Mouse (Mus musculus) fibroblast of lung, adult 2 months (primary cell): ENCODE results near the gene Sult5a1.
"Not testable (repeated sequence)": the region's sequence is repeated elsewhere in the genome, so short reads cannot be mapped to it uniquely, and the experiment has no call there.

Experiments used
- DNase-seq: peaks from one replicate; pipeline ENCODE4 v3.0.0-alpha.2; 2011; ENCODE audit warnings: low read depth

Sult5a1 gene

GRCm38 (mm10) chr8:123157888-123158465 is at the start of gene Sult5a1:
Gene Sult5a1, minus strand, starts transcription at chr8:123158315.
- no peak for DNase-seq

GRCm38 (mm10) chr8:123203571-123203970 is 45.5 kb upstream of the Sult5a1 start:
- DNase-seq: no peak

DNA sequence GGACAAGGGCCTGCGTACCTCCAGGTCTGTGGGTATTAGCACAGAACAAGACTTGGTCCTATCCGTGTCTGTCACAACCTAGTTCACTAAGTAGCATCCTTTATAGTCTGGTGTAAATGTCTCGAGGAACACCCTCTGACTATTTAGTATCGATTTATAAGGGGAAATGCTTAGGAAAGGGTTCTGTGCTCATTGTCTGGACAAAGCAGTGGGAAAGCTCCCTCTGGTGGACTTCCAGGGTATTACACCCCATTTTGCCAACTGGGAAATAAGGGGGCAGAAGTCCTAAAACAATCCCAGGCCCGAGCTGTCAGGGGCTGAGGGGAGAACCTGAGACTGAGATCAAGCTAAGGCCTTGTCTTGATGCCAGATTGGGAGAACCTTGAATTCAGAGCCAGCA is 44.2 kb upstream of the Sult5a1 start:
- DNase-seq: peak; percentile 33

- no peak for DNase-seq
Measured at GRCm38 (mm10) chr8:123199864-123200263, 41.7 kb upstream of the Sult5a1 start.

- not testable (repeated sequence) for DNase-seq
Measured at GRCm38 (mm10) chr8:123197016-123197415, 38.9 kb upstream of the Sult5a1 start.

DNA sequence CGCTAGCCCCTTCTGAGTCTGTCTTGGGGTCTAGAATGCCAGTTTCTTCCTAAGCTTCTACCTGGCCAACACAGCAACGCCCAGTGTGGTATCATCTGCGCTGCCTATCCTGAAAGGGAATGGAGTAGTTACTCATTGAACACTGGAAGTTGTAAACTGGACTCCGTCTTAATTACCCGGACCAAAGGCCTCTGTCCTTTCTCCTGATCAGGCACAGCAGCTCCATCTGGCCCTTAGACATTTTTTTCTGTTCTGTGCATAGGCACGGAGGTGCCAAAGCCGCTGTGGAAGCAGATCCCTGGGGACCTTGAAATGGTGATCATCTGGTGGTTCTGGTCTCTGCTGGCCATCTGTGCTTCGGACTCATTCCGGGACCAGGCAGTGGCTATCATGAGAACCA is 35.7 kb upstream of the Sult5a1 start:
- no peak for DNase-seq

DNA sequence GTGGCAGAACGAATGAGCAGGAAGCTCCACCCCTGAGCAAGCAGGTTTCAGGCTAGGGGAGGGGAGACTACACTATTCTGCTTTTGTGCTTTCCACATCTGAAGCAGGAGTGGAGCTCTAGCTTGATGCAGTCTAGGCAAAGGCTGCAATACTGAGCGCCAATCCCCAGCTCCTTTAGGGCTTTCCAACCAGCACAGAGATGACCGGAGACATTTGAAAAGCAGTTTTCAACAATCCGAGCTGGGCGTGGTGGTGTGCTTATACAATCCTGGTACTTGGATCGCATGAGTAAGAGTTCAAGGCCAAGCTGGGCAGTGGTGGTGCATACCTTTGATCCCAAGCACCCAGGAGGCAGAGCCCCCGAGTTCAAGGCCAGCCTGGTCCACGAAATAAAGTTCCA is 33.8 kb upstream of the Sult5a1 start:
- DNase-seq: no peak

DNA sequence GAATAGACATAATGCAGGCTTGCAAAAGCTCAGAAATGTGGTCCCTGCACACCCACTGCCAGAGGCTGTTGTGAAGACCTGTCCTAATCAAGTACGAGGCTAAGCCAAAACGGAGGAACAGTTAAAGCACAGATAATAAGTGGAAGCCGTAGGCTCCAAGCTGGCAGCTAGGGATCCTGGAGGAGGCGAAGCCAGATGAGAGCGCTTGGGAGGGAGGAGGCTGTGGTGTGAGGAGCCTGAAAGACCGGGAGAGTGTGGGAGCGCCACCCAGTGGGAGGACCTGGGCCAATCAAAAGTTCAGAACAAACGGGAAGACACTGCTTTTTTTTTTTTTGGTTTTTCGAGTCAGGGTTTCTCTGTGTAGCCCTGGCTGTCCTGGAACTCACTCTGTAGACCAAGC is 32.6 kb upstream of the Sult5a1 start:
- DNase-seq: peak; percentile 52

GRCm38 (mm10) chr8:123188841-123189240 is 30.7 kb upstream of the Sult5a1 start:
- no peak for DNase-seq

DNA sequence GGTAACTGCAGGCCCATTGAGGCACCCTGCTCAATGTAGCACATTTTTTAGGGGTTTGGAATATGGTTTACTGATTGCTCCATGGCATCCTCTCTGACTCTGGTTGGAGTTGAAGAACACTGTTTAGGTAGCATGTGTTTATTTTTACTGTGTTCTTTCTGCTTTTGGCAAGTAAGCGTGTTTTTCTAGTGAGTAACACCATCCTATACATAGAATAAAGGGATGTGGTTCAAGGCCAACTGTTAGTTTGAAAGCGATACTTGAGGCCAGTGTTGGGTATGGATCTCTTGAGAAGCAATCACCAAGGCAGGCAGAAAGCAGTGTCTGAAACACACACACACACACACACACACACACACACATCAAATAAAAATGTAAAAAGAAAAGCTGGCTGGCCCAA is 29.9 kb upstream of the Sult5a1 start:
- no peak for DNase-seq

DNA sequence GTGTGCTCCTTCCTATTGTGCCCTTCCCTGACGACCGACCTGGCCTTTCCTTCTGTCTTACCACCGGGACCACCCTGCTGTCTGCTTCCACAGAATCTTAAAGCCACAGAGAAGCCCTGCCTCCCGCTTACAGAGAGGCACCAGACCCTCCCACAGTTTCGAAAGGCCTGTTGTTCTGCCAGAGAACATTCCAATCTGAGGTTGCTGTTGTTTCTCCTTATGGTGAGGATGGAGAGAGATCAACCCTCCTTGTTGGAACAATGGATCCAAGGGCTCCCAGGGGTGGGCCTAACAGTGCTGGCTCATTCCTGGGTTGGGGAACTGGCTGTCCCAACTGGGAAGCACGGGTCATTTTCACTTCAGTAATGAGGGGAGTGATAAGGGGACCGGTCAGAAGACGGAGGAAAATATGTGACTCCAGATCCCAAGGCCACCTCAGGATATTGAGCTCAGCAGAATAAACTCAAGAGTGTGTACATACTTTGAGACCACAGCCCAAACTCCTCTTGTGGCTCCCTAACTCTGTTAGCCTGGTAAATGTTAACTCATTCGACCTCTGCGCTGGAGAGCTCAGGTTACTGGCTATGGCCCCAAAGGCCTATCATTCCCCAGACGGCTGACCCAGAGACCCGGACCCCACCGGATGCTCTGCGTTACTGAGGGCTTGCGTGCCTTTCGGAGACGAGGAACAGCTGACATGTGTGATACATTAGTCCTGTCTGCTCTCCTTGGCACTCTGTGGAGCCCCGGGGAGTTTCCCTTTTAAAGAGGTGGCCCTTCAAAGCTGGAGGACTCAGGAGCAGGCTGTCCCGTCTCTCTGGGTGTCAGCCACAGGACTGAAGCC is 27.7 kb upstream of the Sult5a1 start, which contains the start of gene Dpep1:
TSS of gene Dpep1 (plus strand) at position 677 of the 844 bp plus-strand sequence.
- DNase-seq: no peak

DNA sequence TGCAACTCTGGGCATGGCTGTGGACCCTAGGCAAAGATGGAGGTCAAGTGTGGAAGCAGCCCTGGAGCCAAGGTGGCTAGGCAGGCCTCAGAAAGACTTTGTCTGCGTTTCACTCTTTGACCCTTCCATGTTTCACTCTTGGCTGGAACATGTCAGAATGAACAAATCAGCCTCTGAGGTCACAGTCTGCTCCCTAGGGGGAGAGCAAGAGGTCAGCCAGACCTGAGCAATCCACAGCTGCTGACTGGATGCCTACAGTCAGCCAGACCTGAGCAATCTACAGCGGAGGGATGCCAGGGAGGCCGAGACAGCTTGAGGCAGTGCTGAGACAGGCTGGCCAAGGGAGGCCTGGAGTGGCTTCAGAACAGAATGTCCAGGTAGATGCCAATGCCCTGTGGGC is 23.3 kb upstream of the Sult5a1 start:
- no peak for DNase-seq

DNA sequence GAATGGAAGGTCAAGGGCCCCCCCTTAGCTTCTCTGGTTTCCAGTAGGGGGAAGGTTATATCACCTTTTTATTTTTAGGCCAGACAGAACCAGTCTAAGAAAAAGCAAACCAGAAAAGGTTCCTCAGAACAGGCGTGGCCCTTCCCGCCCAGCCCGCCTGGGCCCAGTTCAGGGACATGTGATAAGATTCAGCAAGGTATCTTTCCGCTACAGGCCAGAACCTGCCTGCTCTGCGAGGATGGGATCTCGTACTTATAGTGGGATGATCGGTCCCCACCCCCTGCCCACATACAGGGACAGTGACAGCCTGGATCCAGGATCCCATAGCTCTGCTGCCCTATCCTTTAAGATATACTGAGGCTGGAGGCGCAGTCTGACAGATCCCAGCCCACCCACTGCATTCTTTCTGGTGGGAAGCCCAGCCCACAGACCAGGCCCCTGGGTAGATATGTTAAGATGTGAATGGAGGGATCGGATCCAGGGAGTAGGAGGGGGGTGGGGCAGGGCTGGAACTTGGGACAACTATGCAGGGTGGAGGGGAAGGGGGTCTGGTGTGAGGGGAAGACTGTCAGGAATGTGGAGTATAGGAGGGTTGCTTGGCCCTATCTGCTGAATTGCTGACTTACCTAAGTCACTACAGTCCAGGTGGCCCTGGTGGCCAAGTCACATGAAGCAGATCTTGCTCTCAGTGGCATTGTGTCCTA is 1.9 kb downstream of the Sult5a1 start:
- no peak for DNase-seq

- no peak for DNase-seq
Measured at GRCm38 (mm10) chr8:123155177-123155576, 2.9 kb downstream of the Sult5a1 start.

DNA sequence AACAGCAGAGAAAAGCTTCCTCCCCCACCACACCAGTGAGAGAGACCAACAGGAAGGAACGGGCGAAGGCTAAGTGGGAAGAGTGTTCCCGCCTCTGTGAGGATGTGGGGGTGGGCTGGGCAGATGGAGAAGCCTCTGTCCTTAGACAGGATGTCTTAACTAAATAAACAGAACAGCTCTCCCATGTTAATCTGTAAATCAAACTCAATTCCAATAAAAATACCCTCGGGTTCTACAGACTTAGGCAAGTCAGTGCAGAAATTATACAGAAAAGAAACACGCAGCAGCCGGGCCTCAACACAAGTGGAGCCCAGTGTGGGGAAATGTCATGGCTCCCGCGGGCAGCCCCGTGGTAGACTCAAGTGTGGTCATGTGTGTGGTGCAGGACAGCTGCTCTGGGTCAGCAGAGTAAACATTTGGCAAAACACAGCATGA is 7.4 kb downstream of the Sult5a1 start:
- DNase-seq: no peak

- DNase-seq: no peak
Measured at GRCm38 (mm10) chr8:123146390-123146789, 11.7 kb downstream of the Sult5a1 start.

DNA sequence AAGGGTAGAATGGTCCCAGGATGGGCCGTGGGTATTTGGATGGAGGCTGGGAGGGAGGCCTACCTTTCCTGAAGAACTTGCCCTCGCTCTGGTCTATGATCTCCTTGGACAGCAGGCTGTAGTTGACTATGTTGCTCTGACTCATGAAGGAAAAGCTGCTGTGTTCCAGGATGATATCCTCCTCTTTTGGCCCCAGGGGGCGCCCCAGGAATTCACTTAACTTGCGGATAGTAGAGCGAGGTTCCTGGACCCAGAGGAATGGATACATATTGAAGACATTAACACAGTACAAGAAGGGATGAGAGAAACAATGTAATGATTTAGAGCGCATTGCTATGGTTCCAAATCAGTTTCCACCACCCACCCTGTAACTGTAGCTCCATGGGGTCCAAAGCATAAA is 12.8 kb downstream of the Sult5a1 start:
- DNase-seq: no peak

DNA sequence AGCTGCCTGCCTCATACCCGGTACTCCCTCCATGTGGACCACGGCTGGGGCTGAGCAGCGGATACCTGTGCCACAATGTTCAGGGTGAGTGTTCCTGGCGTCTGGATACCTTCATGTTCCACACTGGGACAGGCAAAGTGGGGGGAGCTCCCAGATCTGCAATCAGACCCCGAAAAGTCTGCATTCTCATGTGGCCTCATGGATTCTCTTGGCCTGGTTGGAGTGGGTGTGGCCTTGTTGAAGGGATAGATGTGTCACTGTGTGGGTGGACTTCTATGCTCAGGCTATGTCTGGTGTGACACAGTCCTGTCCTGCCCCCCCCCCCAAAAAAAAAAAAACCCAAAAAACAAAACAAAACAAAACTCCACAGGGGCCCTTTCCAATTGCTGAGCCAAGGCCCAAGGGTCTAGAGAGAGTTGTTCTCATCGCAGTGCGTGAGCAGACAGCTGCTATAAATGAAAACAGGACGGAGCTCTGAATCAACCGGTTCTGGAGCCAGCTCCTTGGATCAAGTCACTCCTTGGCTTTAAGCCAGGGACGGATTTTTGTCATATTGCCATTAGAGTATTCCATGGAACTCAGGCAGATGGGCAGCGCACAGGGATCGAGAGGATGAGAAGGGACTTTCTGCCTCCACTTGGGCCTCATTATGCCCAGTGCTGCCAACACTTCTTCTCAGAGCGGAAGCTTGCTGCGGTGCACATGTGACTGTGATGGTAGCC is 16.2 kb downstream of the Sult5a1 start:
- peak; percentile 89 for DNase-seq

- no peak for DNase-seq
Measured at GRCm38 (mm10) chr8:123138741-123139140, 19.4 kb downstream of the Sult5a1 start.

DNA sequence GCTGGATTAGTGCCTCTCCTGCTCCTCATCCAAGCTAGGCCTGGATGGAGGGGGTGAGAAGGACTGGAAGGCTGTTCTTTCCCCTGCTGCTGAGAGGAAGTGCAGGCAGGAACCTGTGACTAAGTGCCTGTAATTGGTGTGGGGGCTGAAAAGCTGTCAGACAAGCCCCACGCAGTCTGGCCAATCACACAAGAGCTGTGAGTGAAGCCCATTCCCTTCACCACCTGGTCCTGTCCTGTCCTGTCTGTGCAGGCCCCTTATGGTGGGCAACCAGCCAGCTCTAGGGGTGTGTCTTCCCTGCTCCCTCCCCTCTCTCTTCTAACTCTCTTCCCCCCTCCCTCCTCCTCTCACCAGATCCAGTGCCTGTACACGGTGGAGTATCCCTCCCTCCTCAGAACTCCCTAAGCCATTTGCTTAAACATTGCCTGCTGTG is 20.5 kb downstream of the Sult5a1 start:
- DNase-seq: peak; percentile 72

- DNase-seq: no peak
Measured at GRCm38 (mm10) chr8:123136287-123136686, 21.8 kb downstream of the Sult5a1 start.

DNA sequence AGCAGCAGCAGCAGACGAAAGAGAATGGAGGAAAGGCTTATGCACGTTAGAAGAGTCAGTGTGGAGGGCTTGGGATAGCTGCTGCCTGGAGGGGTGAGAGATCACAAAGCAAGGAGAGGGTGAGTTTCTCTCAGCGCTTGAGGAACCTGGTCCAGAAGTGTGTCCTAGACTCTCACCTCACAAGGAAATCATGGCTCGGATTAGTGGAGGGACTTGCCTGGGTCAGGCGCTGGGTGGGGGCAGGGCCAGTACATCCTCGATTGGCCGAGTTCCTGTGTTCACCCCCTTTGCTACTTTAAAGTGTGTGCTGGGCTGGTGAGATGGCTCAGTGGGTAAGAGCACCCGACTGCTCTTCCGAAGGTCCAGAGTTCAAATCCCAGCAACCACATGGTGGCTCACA is 22.3 kb downstream of the Sult5a1 start:
- no peak for DNase-seq
